Mouse (Mus musculus) left cerebral cortex, postnatal 10 days (tissue): ENCODE results near the gene Triobp. TPM values are rescaled to one million over a fixed set of nuclear protein-coding genes. Genes with fewer than 3 reads are reported as not detected.

ENCODE experiments used
- DNase-seq, 2 experiments: peaks; one replicate each; pipeline ENCODE4 v3.0.0; 2021 to 2022; ENCODE audit warnings: low spot score in 2 of 2, mixed read lengths in 1 of 2; ENCODE audit errors: extremely low spot score in 1 of 2
- intact Hi-C: fragments of 180-260 bp; cut with DNase I; formaldehyde crosslinking; loops from one replicate; pipeline ENCODE4 v1.15.1; 2025
- total RNA-seq, 2 experiments: library from RNA; stranded (reverse); gene quantifications; 2 replicates each; pipeline ENCODE4 v1.2.3; 2021

The Triobp gene
- 10 to 100 TPM; 31.7 to 37.6 TPM for total RNA-seq

DNA sequence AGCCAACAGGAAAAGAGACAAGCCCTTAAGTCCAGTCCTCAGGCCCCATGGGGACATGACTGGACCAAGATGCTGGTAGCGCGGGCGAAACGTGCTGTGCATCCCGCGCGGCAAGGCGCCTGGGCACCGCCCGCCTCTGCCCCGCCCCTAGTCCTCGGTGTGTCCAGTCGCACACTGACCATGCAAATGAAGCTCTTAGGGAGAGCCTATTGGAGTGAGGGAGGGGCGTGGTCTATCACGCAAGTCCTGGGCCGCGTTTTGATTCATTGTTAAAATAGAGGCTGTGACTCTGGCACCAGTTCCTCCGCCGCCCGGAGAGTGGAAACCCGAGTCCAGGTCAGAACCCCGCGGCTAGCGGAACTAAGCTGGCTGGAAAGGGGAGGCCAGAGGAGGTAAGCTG, at the start of gene Triobp:
Triobp (plus strand) TSS at position 68 of the 400 bp plus-strand sequence.
- intact Hi-C loops, result no loop called here
- DNase-seq, result peak; percentile 86 to 95

DNA sequence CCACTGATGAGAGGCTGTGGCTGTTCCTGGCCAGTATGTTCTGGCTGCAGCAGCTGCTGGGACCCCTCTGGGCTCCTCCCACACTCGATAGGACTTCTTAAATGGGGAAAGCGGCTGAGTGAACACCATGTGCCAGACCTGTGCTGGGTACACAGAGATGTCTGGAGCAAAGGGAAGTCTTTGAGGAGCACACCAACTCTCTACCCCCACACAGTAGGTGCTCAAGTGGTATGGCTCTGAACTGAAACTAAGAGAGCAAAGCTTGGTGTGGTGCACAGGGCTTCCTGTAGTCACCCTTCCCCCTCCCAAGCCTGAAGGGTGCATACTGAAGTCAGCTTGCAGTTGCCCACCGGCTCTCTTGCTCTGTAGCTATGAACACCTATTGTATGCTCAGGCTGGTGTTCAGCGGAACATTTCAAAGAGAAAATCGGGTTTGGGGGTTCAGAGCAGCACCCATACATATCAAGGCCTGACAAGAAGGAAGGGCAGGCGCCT, 49.0 kb upstream of the Triobp start:
- no peak for DNase-seq
- intact Hi-C loops, result no loop called here

DNA sequence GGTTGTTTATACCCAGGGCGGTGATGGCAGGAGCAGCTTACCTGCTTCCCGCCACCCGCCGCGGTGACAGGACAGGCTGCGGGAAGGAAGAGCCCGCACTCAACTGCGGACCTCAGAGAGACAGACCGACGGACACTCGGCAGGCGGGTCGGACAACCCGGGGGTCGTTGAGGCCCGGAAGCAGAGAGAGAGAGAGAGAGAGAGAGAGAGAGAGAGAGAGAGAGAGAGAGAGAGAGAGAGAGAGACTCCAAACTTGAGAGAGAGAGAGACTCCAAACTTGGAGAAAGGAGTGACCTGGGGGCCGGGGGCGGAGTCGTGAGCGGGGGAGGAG, 48.1 kb upstream of the Triobp start, which contains the start of gene Gm49510:
Gm49510 (plus strand) TSS at position 259 of the 331 bp plus-strand sequence.
- intact Hi-C loops, result no loop called here
- no peak for DNase-seq

DNA sequence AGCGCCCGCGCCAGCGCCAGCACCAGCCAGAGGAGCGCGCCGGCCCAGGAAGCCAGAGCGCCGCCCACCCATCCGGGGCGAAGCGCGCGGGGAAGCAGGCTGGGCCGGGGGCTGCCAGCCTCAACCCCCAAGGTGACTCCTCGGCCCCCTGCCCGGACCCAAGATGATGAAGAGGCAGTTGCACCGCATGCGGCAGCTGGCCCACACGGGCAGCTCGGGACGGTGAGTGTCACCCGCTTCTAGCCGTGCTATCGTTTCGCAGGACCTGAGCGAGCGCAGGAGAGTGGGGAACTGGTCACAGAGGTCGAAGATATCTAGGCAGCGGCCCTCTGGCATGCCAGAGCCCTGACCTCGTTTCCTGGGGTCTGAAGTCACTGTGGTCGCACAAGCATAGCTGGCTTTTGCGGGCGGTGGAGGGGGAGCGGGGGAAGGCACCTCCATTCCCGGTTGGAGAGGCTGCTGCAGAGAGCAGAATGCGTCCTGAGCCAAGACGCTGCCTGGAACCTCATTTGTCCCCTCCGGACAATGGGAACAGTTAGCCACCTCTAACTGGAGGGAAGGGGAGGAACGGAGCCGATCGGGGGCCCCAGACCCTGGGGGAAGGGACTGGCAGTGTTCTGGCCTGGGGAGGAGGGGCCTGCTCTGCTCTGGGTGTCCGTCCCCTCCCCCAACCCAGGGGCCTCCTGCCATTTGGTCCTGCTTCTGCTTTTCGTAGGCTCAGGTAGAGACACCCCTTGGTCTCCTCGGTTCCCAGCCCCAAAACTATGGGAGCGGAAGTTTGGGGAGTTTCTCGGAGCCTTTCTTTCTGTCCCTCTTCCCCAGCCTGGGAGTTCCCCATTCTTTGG, 47.6 kb upstream of the Triobp start, which contains the start of gene Sh3bp1:
Sh3bp1 (plus strand) TSS at position 29 of the 845 bp plus-strand sequence.
- intact Hi-C loops, result no loop called here

GRCm38 (mm10) chr15:78900585-78901421, 46.7 kb upstream of the Triobp start:
- intact Hi-C loops, result no loop called here
- DNase-seq, result peak in 1 of 2 experiments; percentile 42

More for the DNA sequence above, 47.6 kb upstream of the Triobp start, which contains the start of gene Sh3bp1:
- peak in 1 of 2 experiments; percentile 86 for DNase-seq

DNA sequence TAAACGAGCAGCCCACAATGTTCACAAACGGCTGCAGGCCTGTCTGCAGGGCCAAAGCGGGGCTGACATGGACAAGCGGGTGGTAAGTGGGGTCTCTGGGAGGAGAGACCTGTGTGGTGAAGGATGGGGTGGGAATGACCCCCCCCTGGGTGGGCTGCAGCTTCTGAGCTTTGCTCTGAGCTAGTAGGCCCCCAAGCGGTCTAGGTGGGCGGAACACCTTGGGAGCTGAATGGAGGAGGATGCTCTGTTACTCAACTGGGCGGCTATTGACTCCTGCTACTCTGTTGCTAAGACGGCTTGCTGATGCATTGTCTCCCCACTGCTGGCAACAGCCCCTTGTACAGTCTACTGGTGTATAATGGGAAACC, 46.1 kb upstream of the Triobp start:
- intact Hi-C loops, result no loop called here
- no peak for DNase-seq

DNA sequence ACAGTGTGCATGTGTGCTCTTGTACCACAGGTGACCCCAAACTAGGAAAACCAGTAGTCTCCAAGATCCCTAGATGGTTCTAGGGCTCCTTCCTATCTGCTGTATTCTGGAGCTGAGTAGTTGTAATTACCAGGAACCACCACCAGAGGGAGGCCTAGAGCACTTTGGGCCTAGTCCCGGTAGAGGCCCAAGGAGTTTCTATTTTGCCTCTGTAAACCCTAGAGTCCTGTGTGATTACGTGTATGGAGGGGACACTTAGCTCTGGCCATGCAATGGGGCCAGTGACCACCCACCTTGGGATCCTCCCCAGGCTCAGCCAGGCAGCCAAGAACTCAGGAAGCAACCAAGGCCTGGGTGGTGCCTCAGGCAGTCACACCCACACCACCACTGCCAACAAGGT, 44.3 kb upstream of the Triobp start:
- intact Hi-C loops, result no loop called here
- DNase-seq, result peak; percentile 66 to 80

- DNase-seq, result no peak
- intact Hi-C loops, result no loop called here
Observed at GRCm38 (mm10) chr15:78908399-78908798, 39.1 kb upstream of the Triobp start.

GRCm38 (mm10) chr15:78908982-78909381, 38.5 kb upstream of the Triobp start:
- DNase-seq, result no peak
- intact Hi-C loops, result no loop called here

GRCm38 (mm10) chr15:78912040-78912439, 35.5 kb upstream of the Triobp start:
- DNase-seq, result peak in 1 of 2 experiments; percentile 69
- intact Hi-C loops, result no loop called here

DNA sequence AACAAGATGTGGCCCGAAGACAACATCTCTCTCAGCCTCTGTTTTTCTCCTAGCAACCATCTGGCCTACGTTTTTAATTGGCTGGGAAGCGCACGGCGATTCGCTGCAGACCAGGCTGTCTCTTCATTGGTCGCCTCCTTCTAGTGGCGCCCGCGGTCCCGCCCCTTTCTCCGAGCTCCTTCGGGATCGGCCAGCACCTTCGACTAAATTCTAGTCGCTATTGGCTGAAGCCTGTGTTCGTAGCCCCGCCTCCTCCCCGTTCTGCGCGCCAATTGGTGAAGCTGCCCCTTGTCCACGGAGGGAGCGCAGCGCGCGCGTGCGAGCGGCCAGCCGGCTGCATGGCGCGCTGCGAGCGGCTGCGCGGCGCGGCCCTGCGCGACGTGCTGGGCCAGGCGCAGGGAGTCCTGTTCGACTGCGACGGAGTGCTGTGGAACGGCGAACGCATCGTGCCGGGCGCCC, 33.9 kb upstream of the Triobp start, which contains the start of gene Pdxp:
Pdxp (plus strand) TSS at position 288 of the 459 bp plus-strand sequence.
- peak; percentile 98 to 99 for DNase-seq
- intact Hi-C loops, result no loop called here

GRCm38 (mm10) chr15:78914091-78914822, 33.3 kb upstream of the Triobp start:
- DNase-seq, result peak; percentile 51 to 81
- intact Hi-C loops, result no loop called here

DNA sequence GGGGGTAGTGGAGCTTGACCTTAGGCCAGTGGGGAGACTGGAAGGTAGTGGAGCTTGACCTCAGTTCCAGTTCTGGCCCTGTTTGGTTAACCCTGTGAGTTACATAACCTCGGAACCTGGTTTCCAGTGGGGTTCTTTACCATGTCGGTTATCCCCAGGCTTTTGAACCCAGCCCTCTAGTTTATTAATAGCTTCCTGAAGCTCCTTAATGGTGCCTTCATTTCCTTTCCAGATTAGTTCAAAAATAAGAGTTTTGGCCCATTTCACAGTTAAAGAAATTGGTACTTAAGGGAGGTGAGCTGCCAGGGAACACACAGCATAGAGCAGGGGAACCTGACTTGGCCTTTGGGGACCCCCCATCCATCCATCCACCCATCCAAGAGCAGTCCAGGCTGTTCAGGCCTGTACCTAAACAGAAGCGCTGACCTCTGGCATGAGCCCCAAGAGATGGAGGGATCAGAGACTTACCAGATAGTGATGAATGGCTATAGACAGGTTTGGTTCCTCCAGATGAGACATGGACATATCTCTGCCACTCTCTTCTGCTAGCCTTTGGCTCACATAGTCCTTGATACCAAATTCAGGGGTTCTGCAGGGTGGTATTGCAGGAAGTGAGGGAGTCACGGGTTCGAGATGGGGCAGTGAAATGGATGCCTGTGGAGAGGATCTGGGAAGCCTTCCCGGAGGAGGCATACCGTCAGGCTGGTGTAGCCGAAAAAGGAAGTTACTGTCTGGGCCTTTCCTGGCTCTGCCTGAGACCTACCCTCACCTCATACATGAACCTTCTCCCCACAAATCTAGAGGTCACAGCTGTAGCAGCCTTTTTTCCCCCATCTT, 32.5 kb upstream of the Triobp start:
- no peak for DNase-seq
- intact Hi-C loops, result no loop called here

GRCm38 (mm10) chr15:78915660-78916017, 31.9 kb upstream of the Triobp start:
- intact Hi-C loops, result no loop called here
- DNase-seq, result peak; percentile 75 to 80

- intact Hi-C loops, result no loop called here
- DNase-seq, result peak in 1 of 2 experiments; percentile 74
Observed at GRCm38 (mm10) chr15:78916052-78916826, 31.3 kb upstream of the Triobp start.

DNA sequence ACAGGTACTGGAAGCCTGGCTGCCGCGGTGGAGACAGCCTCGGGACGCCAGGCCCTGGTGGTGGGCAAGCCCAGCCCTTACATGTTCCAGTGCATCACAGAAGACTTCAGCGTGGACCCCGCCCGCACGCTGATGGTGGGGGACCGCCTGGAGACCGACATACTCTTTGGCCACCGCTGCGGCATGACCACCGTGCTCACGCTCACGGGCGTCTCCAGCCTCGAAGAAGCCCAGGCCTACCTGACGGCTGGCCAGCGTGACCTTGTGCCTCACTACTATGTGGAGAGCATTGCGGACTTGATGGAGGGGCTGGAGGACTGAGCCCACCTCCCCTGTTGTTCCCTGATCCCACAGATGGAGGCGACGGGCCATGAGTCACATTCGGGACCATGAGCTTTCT, 29.4 kb upstream of the Triobp start:
- no peak for DNase-seq
- intact Hi-C loops, result no loop called here

DNA sequence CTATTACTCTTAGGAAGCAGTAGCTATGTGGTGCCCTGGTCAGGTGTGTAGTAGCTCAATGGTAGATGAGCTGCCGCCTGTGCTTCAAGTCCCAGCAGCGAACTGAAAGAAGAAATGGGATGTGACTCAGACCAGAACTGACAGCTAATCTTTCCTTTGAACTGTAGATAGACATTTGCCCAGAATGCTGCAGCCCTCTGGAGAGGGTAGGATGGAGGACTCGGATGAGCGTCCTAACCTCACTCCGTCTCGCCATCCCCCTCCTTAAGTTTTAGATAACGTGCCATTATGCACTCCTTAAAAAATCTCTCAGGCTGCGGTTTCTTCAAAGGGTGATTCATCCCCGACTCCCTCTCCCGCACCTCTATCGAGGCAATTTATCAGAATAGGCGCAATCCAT, 27.6 kb upstream of the Triobp start:
- no peak for DNase-seq
- intact Hi-C loops, result no loop called here
